Mouse (Mus musculus): ENCODE results near the gene Ksr1.
A peak's percentile ranks its signal among the peaks of the same experiment; 100 is the strongest.
"Not testable (repeated sequence)": the region's sequence is repeated elsewhere in the genome, so short reads cannot be mapped to it uniquely, and the experiment has no call there.

Gene Ksr1

DNA sequence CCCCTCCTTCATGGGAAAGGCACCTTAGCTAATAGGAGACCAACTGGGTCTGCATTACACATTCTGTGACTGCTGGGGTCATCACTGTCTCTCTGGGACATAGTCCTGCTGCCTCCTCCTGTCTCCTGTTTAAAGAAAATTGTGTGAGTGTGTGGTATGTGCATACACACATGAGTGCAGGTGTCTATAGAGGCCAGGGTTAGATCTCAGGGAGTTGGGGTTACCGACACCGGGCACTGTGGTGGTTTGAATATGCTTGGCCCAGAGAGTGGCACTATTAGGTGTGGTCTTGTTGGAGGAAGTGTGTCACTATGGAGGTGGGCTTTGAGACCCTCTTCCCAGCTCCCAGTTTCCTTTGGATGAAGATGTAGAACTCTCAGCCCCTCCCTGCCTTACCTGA lies 133.7 kb downstream of the Ksr1 start:
- no peak for DNase-seq (ENCODE audit: low read depth)

DNA sequence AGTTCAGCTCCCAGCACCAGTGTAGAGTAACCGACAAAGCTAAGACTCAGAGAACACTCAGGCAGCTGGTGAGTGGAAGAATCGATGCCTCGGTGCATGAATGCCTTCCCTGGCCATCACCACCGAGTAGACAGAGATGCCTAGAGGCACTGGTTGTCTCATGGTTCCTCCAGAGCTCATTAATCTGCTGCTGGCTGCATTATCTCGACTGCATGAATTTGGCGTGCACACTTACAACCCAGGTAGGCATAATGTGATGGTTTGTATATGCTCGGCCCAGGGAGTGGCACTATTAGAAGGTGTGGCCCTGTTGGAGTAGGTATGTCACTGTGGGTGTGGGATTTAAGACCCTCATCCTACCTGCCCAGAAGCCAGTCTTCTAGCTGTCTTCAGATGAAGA lies 137.3 kb downstream of the Ksr1 start:
- no peak for DNase-seq (ENCODE audit: low read depth)

DNA sequence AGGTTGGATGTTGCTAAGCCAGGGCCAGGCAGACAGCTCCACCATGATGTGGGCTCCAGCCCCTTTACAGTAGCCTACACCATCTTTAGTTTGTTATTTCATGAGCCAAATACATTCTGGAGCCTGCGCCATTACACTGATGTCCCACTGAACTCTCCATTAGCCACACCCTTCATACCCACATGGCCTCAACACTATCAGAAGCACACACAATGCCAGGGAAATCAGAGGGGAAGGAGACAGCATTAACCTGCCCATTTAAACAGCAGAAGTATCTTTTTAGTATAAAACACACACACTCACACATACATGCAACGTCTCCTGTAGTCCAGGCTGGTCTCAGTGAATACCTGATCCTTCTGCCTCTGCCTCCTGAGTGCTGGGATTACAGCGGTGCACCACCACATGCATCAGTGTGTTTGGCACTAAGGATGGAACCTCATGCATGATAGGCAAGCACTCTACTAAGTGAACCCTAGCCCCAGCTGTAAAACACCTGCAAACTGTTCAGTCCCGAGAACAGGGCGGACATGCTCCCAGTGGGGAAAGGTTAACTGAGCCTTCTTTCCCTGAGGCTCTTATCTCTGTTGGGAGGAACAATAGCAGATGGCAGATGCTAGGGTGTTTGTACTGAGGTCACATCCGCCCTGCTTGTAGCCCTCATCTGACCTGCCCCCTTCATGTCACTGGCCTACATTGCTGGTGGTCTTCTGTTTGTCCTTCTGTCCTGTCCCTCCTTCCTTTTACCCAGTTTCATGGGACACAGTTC lies 138.0 kb downstream of the Ksr1 start:
- DNase-seq (ENCODE audit: low read depth): no peak

DNA sequence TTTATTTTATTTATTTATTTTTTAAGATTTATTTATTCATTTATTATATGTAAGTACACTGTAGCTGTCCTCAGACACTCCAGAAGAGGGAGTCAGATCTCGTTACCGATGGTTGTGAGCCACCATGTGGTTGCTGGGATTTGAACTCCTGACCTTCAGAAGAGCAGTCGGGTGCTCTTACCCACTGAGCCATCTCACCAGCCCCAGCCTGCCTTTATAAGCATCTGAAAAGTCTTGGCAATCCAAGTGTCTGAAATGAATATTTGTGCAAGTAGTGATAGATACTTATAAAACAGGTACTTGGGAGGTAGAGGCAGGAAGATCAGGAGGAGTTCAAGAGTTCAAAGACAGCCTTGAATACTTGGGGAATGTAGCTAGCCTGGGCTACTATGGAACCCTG lies 138.9 kb downstream of the Ksr1 start:
- DNase-seq (ENCODE audit: low read depth): not testable (repeated sequence)

DNA sequence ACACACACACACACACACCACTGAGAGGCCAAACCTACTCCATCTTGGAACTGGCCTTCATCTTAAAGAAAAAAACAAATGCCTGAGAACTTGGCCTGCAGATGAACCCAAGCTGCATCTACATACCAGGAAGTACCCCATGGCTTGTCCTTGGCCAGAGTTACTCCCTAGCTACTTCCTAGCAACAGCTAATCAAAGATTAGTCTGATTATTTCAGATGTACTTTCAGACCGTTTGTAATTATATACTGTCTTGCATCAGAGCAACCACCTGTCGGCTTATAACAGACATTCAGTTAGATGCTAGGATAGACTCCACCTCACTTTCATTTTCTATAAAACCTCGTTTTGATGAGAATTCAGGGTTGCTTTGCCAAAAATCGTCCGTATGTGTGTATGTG lies 139.8 kb downstream of the Ksr1 start:
- DNase-seq (ENCODE audit: low read depth): no peak

DNA sequence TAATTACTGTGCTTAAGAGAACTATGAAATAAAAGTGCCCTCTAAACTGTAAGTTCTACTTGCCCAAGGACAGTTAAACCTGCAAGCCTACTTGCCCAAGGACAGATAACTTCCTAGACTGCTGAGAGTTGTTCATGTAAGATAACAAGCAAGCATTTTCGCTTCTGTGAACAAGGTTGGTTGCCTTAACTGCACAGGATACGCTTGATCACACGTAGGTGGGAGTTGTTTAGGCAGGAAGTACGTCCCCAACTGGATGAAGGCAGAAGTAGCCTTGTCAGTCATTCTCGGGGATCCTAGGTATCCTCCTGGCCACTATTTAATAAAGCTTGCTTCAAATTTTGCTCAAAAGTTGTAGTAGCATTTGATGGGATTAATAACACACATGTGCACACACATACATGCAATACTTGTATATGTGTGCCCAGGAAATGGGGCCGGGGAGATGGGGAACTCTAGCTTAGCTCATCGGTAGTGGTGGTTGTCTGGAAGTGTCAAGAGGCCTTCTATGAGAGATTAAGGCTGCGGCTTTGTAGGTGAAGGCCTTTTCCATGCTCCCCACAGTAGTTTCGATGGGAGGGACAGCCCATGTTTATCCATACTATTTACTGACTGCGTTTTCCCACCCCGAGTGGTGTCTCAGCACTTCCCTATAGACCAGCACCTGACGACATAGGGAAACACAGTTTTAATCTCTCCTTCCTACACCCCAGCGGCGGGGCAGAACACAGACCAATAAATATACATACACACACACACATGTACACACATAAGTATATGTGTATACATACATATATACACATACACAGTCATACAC lies 140.4 kb downstream of the Ksr1 start:
- DNase-seq (ENCODE audit: low read depth): no peak

DNA sequence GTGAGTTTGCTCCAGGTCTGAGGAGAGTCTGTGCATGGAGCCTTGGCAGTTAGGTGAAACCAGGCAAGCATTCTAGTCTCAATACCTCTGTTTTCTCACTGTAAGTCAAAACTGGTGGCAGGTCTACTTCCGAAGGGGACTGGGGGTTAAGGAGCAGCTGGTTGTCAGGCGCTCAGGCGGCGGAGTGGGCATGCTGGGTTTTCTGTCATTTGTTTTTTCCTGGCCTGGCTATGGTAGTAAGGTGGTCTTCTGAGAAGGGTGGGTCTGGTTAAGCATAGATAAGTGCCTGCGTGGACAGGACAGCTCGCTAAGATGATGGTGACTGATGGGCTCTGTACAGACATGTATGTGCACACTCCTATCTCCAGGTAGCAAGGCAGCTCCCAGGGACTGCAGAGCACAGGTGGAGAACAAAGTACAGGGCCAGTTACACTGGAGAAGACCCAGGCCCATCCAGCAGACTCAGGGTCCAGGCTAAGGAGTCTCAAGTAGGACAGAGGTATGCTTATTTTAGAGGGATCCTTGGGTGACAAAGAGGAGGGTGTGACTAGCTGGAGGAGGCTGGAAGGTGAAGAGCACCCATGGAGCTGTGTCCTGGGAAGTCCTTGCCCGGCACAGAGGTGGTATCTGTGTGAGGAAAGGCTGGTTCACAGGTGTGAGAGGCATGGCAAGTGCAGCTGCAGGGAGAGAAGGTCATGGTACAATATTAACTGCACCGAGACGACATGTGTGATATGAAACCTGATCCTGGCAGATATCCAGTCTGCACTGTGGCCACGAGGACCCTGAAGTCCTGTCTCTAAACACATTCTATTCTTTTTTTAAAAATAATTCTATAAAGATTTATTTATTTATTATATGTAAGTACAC lies 142.2 kb downstream of the Ksr1 start:
- DNase-seq (ENCODE audit: low read depth): no peak

DNA sequence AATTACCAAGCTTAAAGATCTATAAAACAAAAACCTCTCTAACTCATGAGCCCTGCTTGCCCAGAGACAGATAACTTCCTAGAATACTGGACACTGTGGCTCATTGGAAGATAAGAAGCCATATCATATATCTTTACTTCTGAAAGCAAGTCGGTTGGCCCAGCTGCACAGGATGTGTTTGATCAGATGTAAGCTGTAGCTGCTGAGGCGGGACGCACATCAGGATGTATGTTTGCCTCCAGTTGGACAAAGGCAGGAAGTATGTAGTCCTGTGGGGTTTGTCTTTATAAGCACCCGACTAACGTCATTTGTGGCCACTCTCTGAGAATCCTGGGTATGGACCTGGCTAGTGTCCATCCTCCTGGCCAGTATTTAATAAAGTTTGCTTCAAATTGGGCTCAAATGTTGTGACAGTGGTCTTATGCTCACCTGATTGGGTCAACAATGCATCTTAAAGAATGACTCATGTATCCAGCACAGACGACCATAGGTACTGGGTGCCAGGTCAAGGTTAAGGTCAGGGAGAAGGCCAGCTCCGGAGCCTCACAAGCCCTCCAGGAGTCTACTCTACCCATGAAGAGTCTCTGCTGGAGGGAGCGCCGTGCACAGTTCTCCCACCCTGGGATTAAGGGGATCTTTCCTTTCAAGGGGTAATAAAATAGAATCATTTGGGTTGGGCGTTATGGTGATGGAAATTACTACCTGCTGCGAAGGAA lies 143.0 kb downstream of the Ksr1 start:
- no peak for DNase-seq (ENCODE audit: low read depth)

DNA sequence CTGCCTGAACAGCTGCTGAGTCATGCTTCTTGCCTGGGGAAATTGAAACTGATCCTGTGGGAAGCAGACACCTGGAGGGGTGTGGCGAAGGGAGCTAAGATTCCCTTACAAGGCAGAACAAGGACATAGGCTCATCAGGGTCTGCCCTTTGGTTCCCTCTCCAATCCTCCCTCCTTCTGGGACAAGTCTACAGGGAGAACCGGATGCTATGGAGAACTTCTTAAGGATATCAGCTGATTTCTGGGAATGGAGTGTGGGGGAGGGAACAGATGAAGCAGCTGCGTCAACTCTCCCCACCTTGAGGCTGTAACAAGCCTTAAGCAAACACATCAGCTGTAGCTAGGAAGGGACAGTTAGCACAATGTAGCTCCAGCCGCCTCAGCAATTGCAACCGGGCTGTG lies 143.7 kb downstream of the Ksr1 start:
- DNase-seq (ENCODE audit: low read depth): no peak

DNA sequence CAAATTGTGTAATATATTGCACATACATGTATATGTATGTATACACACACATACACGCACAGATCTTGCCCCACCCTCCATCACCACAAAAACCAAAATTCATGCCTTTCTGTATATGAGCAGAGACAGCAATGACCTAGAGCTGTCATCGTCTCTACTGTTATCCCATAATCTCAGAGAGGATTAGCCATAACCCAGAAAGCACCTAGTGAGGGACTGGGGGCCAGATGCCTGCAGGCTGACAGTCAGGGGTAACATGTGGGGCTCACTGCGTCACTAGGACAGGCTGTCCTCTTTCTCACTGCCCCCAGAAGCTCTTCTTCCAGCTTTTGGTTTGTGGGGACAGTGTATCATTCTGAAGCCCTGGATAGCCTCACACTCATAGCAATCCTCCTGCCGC lies 144.3 kb downstream of the Ksr1 start:
- DNase-seq (ENCODE audit: low read depth): no peak

DNA sequence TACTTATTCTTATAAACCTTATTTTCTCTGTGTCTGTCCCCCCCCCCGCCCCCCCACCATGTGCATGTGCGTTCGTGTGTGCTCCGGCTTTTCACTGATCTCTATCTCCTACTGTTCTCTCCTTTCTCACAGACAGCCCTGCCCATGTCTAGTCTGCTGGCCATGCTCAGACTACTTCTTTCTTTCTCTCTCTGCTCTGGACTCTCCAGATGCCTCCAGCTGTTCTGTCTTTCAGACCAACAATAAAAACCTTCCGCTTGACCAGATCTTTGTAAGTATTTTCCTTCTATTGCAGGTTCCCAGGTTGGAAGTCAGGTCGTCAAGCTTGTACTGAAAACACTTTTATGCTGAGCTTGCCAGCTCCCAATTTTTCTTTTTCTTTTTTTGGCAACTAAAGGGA lies 147.1 kb downstream of the Ksr1 start:
- DNase-seq (ENCODE audit: low read depth): no peak

DNA sequence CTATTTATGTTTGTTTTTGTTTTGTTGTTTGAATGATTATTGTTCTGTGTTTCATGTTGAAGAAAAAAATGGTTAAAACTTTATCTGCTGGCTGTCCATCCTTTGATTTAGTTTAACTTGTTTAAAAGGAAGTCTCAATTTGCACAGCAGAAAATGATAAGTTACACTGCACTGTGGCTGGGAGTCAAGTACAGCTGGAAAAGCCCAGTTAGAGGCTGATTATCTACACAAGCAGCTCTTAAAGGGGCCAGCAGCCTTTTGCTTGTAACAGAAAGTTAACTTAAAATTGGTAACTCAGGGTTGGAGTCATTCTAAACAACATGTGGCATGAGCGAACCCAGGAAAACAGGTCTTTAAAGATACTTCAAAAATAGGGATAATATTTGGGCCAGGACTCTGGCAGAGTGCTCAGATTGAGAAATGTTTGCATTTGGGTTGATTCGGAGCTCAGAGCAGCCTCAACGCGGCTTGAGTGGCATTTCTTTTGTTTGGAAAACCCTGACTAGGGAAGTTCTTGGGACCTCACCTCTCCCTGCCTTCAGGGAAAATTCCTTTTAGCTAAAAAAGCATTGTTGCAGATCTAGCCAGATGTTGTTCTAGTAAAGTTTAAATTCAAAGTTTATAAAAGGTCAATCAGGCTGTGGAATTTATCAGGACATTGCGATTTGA lies 155.2 kb downstream of the Ksr1 start:
- DNase-seq (ENCODE audit: low read depth): not testable (repeated sequence)

DNA sequence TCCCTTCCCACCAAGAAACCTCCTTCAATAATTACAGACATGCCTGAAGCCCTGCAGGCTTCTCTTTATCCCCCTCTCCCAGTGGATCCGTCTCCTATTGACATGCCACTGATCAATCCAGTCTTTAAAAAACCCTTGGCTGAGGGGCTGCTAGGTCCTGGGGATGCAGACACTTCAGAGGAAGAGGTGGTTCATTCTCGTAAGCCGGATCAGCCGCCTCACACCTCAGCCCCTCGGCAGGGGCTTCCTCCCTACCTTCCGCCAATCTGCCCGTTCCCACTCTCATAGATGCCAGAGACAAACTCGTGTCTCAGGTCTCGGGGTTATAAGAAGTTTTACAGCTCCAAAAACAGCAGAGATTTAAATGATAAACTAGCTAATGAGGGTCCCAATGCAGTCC lies 156.1 kb downstream of the Ksr1 start:
- DNase-seq (ENCODE audit: low read depth): no peak

DNA sequence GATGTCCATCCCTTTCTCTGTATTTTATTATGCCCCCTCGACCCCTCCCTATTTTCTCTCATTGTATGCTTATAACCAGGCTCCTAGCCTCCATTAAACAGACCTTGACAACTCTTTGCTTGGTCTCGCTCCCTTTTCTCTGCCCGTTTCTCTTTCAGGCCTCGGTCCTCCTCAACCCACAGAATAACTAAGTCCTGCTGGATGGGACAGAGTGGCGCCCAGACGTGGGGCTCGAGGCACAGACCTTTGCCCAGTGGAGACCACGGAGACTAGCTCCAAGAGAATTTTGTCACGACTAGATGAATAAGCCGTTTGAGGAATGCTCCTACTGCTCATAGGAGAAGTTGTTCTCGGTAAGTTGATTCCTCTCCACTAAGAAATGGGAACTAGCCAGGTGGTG lies 157.0 kb downstream of the Ksr1 start:
- not testable (repeated sequence) for DNase-seq (ENCODE audit: low read depth)

DNA sequence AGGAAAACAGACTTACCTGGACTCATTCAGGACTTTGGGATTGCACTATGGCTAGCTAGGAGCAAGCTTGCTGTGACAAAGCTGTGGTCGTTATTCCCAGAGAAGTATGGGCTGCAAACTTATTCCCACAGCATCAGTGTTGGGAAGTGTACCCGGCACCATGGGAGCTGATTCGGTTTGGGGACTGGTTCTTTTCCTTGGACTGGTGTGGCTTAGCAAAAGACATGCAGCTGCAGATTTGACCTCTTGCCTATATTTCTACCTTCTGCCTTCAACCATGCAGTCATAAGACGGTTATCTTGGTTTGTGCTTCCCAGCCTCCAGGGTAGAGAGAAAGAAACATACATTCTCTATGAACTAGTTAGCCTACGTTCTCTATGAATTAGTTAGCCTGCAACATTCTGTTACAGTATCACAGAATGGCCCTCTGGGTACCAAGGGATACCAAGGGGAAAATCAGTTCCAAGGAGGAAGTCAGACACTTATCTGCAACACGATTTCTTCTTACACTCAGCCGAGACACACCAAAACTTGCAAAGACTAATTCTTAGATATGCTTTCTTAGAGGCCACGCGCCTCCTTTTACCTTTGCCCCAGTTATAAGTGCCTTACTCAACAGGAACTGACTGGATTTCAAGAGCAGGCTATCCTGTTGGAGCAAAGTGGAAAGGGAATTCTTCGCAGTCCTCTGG lies 159.8 kb downstream of the Ksr1 start:
- no peak for DNase-seq (ENCODE audit: low read depth)

DNA sequence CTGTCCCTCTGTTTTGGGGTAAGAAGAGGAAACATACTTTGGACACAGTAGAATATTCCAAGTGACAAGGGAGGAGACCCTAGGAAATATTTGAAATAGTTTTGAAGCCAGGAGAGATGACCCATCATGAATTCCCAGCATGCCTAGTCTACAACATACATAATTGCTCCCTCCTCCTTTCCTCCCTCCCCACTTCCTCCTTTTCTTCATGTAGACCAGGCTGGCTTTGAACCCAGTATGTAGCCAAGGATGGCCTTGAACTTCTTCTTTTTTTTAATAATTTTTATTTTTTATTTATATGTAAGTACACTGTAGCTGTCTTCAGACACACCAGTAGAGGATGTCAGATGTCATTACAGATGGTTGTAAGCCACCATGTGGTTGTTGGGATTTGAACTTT lies 160.7 kb downstream of the Ksr1 start:
- no peak for DNase-seq (ENCODE audit: low read depth)

DNA sequence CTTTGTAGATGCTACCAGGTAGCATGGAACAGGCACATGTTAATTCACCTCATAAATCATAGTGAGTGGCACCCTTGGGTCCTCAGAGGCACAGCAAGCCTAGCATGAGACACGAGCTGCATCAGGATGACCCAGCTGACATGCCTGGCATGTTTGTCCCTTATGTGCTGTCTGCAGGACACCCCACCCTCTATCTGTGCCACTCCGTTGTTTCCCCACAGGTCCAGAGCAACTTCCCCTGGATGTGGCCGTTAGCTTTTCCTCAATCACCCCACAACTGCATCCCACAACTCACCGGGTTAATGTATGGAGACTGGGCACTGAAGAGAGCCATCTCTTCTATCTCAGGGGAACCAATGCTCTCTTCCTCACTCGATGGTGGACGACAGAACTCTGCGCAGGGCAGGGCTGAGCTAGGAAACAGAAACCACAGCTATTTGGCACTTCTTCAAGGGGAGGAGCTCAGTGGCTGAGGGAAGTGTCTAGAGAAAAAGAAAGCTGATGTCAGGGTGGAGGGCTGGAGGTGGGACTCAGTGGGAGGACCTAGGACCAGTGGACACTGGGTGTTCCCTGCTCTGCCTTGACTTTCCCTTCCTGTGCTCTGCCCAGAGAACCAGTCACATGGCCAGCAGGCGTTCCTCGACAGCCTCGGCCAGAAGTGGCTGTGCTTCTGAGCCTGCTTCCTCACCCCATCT lies 161.6 kb downstream of the Ksr1 start, which contains the start of gene Lgals9:
TSS of gene Lgals9 (minus strand) at position 464 of the 695 bp plus-strand sequence.
- peak; percentile 67 for DNase-seq (ENCODE audit: low read depth)

DNA sequence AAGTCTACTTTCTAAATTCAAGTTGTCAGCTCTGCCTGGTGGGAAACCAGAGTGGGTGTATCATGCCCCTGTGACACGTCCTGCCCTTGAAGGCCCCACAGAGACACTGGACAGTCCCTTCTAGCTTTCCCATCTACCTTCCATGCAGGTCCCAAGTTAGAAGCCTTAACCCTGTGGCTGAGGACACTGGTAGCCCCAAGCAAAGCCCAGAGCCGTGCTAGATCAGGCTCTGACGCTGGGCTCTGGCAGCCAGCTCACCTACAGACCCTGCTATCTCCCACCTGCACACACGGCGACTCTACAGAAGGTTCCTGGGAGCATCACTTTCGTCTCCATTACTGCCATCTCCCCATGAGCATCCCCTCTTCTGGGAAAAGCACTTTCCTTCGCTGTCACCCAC lies 162.7 kb downstream of the Ksr1 start:
- no peak for DNase-seq (ENCODE audit: low read depth)

DNA sequence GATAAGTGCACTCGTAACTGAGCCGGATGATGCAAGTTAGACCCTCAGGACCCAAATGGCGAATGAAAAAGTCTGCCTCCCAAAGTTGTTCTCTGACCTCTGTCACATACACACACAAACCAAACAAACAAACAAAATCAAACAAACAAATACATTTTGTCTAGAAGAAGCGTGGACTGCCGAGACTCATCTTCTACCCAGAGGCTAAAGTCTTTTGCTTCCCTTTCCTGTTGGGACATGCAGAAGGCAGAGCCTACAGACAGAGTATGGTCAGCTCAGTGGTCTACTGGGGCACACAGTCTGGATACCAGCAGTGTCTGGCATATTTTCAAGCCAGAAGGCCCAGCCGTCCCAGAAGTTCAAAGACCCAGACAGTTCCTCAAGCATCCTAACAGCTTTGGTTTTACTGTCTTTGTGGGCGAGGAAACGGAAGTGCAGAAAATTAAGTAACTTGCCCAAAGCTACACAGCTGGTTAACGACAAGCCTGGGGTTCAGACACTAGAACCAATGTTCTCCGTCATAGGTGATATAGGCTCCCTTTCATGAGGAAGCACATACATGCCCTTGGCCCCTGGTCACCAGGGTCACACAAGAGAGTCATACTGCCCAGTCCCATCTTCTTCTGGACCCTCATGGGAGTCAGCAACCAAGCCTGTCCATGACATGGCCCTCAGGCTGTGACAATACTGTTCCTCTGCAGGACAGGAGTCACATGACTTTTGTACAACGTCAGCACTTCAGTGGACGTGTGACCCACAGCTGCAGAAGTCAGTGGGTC lies 163.5 kb downstream of the Ksr1 start:
- DNase-seq (ENCODE audit: low read depth): no peak

Measured in fibroblast of lung, adult 2 months (primary cell).